Mouse (Mus musculus) lung, postnatal 0 days (tissue): ENCODE results near the gene Rhod.

Source experiments
- CTCF ChIP-seq: IDR thresholded peaks from 2 replicates; pipeline ENCODE4 v1.5.1; 2016; ENCODE audit warnings: antibody characterized with exemption, mild to moderate bottlenecking
- EP300 ChIP-seq: IDR thresholded peaks from 2 replicates; pipeline ENCODE4 v1.6.1; 2016; ENCODE audit warnings: antibody characterized with exemption, mild to moderate bottlenecking, control low read depth

GRCm38 (mm10) chr19:4383306-4383705 is 55.9 kb downstream of the Rhod start:
- TF ChIP-seq CTCF (no peak), EP300 (no peak)
